Mouse (Mus musculus) cerebellum, postnatal 14 days (tissue): Measurements from ENCODE around the gene Wdr20.
"Not testable (repeated sequence)": the region's sequence is repeated elsewhere in the genome, so short reads cannot be mapped to it uniquely, and the experiment has no call there.

ENCODE experiments used
- DNase-seq, 2 experiments: peaks; one replicate each; pipeline ENCODE4 v3.0.0; 2021; ENCODE audit warnings: mixed read lengths in 2 of 2

The Wdr20 gene

GRCm38 (mm10) chr12:110714215-110714614 is 23.5 kb upstream of the Wdr20 start:
- DNase-seq: no peak

- DNase-seq: no peak
Observed at GRCm38 (mm10) chr12:110716004-110716403, 21.7 kb upstream of the Wdr20 start.

GRCm38 (mm10) chr12:110725051-110725450 is 12.7 kb upstream of the Wdr20 start:
- no peak for DNase-seq

GRCm38 (mm10) chr12:110725489-110725888 is 12.3 kb upstream of the Wdr20 start:
- no peak for DNase-seq

GRCm38 (mm10) chr12:110726428-110726827 is 11.3 kb upstream of the Wdr20 start:
- no peak for DNase-seq

- not testable (repeated sequence) for DNase-seq
Observed at GRCm38 (mm10) chr12:110733254-110733653, 4.5 kb upstream of the Wdr20 start.

GRCm38 (mm10) chr12:110736641-110737040 is 1.1 kb upstream of the Wdr20 start:
- DNase-seq: no peak

GRCm38 (mm10) chr12:110738158-110738921 is 596 bp downstream of the Wdr20 start:
- DNase-seq: no peak

GRCm38 (mm10) chr12:110750770-110751439 is 13.2 kb downstream of the Wdr20 start:
- no peak for DNase-seq

- DNase-seq: no peak
Observed at GRCm38 (mm10) chr12:110752703-110753102, 15.0 kb downstream of the Wdr20 start.

GRCm38 (mm10) chr12:110753976-110754375 is 16.2 kb downstream of the Wdr20 start:
- no peak for DNase-seq

- no peak for DNase-seq
Observed at GRCm38 (mm10) chr12:110757161-110757560, 19.4 kb downstream of the Wdr20 start.

GRCm38 (mm10) chr12:110758932-110759331 is 21.2 kb downstream of the Wdr20 start:
- DNase-seq: no peak

GRCm38 (mm10) chr12:110762321-110762720 is 24.6 kb downstream of the Wdr20 start:
- no peak for DNase-seq

GRCm38 (mm10) chr12:110764531-110764930 is 26.8 kb downstream of the Wdr20 start:
- DNase-seq: no peak

- no peak for DNase-seq
Observed at GRCm38 (mm10) chr12:110768562-110768961, 30.8 kb downstream of the Wdr20 start.

GRCm38 (mm10) chr12:110769660-110770297 is 32.0 kb downstream of the Wdr20 start:
- DNase-seq: no peak

- DNase-seq: no peak
Observed at GRCm38 (mm10) chr12:110770479-110771247, 32.9 kb downstream of the Wdr20 start.

- no peak for DNase-seq
Observed at GRCm38 (mm10) chr12:110771961-110772360, 34.2 kb downstream of the Wdr20 start.

- DNase-seq: no peak
Observed at GRCm38 (mm10) chr12:110775628-110776426, 38.1 kb downstream of the Wdr20 start.

GRCm38 (mm10) chr12:110777853-110778252 is 40.1 kb downstream of the Wdr20 start:
- DNase-seq: no peak

GRCm38 (mm10) chr12:110779296-110779695 is 41.6 kb downstream of the Wdr20 start:
- DNase-seq: no peak
